Mouse (Mus musculus): ENCODE data around the gene Myom3.
A peak's percentile ranks its signal among the peaks of the same experiment; 100 is the strongest.

Myom3 gene

GRCm38 (mm10) chr4:135855080-135855479, 95.6 kb downstream of the Myom3 start:
- no peak for DNase-seq (ENCODE audit: low spot score in 2 of 2)

- DNase-seq (ENCODE audit: low spot score in 2 of 2) = peak; percentile 91 to 93
These were observed 96.2 kb downstream of the Myom3 start, which contains the start of gene Srsf10 for GRCm38 (mm10) chr4:135855536-135856222. TSS of gene Srsf10 (plus strand) at chr4:135855747.

GRCm38 (mm10) chr4:135856223-135857091, 96.9 kb downstream of the Myom3 start:
- peak in 1 of 2 experiments; percentile 53 for DNase-seq (ENCODE audit: low spot score in 2 of 2)

- no peak for DNase-seq (ENCODE audit: low spot score in 2 of 2)
These were observed 98.2 kb downstream of the Myom3 start for GRCm38 (mm10) chr4:135857597-135858186.
